Mouse (Mus musculus): ENCODE results near the gene Adamtsl1. TPM values are rescaled to one million over a fixed set of nuclear protein-coding genes. Genes with fewer than 3 reads are reported as not detected.

Gene Adamtsl1
- polyA plus RNA-seq, 1 experiment from 2014 or later = 17.6 TPM

GRCm38 (mm10) chr4:85819169-85819568 is 305.2 kb downstream of the Adamtsl1 start:
- Histone ChIP-seq H3K4me3 (no peak overlapping the region), H3K9ac (no peak overlapping the region), H3K27me3 (no peaks in the 10 kb centered on the region), H3K27ac (no peak overlapping the region), H3K36me3 (no peaks in the 10 kb centered on the region), H3K4me1 (no peaks in the 10 kb centered on the region), H3K4me2 (no peak overlapping the region), H3K9me3 (no peaks in the 10 kb centered on the region)
- no peak for ATAC-seq (ENCODE audit: borderline replicate concordance, extremely low read depth, low FRiP score, low TSS enrichment)
- 77% methylated on average over 1 of the region's 1 CpGs for WGBS

- no peaks in the 10 kb centered on the region for H3K9me3 ChIP-seq
- no peaks in the 10 kb centered on the region for H3K27me3 ChIP-seq
- no peak overlapping the region for H3K4me3 ChIP-seq
- no peaks in the 10 kb centered on the region for H3K36me3 ChIP-seq
- no peak for ATAC-seq (ENCODE audit: borderline replicate concordance, extremely low read depth, low FRiP score, low TSS enrichment)
- 18% methylated on average over 1 of the region's 1 CpGs for WGBS
- H3K9ac ChIP-seq = no peak overlapping the region
- H3K27ac ChIP-seq = no peak overlapping the region
- no peak overlapping the region for H3K4me2 ChIP-seq
- no peaks in the 10 kb centered on the region for H3K4me1 ChIP-seq
Observed at GRCm38 (mm10) chr4:85819921-85820320, 305.9 kb downstream of the Adamtsl1 start.

- H3K27me3 ChIP-seq = no peaks in the 10 kb centered on the region
Observed at GRCm38 (mm10) chr4:85823952-85824704, 310.2 kb downstream of the Adamtsl1 start.

GRCm38 (mm10) chr4:85824705-85825085 is 310.7 kb downstream of the Adamtsl1 start:
- H3K4me2 ChIP-seq = no peak overlapping the region
- no peaks in the 10 kb centered on the region for H3K36me3 ChIP-seq
- H3K27me3 ChIP-seq = no peaks in the 10 kb centered on the region
- H3K27ac ChIP-seq = no peak overlapping the region
- no peak overlapping the region for H3K9ac ChIP-seq
- no peak overlapping the region for H3K4me3 ChIP-seq
- no peaks in the 10 kb centered on the region for H3K9me3 ChIP-seq
- WGBS = 64% methylated on average over 1 of the region's 1 CpGs
- no peak for ATAC-seq (ENCODE audit: borderline replicate concordance, extremely low read depth, low FRiP score, low TSS enrichment)
- H3K4me1 ChIP-seq = no peaks in the 10 kb centered on the region

More at GRCm38 (mm10) chr4:85823952-85824704, 310.2 kb downstream of the Adamtsl1 start:
- WGBS = 58% methylated on average over 8 of the region's 8 CpGs
- no peak for ATAC-seq (ENCODE audit: borderline replicate concordance, extremely low read depth, low FRiP score, low TSS enrichment)
- Histone ChIP-seq H3K9me3 (no peaks in the 10 kb centered on the region), H3K4me2 (no peak overlapping the region), H3K4me3 (no peak overlapping the region), H3K4me1 (no peaks in the 10 kb centered on the region), H3K9ac (no peak overlapping the region), H3K36me3 (no peaks in the 10 kb centered on the region), H3K27ac (no peak overlapping the region)

- Histone ChIP-seq H3K4me3 (no peak overlapping the region), H3K4me1 (peaks cover 4% of the 10 kb centered on the region; the same call in 1 of the 2 replicates), H3K27me3 (no peaks in the 10 kb centered on the region), H3K27ac (no peak overlapping the region), H3K36me3 (no peaks in the 10 kb centered on the region), H3K9me3 (no peaks in the 10 kb centered on the region), H3K4me2 (no peak overlapping the region), H3K9ac (no peak overlapping the region)
- no peak for ATAC-seq (ENCODE audit: borderline replicate concordance, extremely low read depth, low FRiP score, low TSS enrichment)
Observed at GRCm38 (mm10) chr4:85837058-85837457, 323.1 kb downstream of the Adamtsl1 start.

GRCm38 (mm10) chr4:85837532-85837965 is 323.6 kb downstream of the Adamtsl1 start:
- Histone ChIP-seq H3K4me1 (peaks cover 4% of the 10 kb centered on the region; the same call in 1 of the 2 replicates), H3K36me3 (no peaks in the 10 kb centered on the region), H3K9me3 (no peaks in the 10 kb centered on the region), H3K4me2 (no peak overlapping the region), H3K27ac (no peak overlapping the region), H3K9ac (no peak overlapping the region), H3K4me3 (no peak overlapping the region), H3K27me3 (no peaks in the 10 kb centered on the region)
- no peak for ATAC-seq (ENCODE audit: borderline replicate concordance, extremely low read depth, low FRiP score, low TSS enrichment)
- 52% methylated on average over 5 of the region's 5 CpGs for WGBS

- no peak for ATAC-seq (ENCODE audit: borderline replicate concordance, extremely low read depth, low FRiP score, low TSS enrichment)
- H3K27ac ChIP-seq = no peak overlapping the region
- H3K9ac ChIP-seq = no peak overlapping the region
- H3K4me2 ChIP-seq = no peak overlapping the region
- peaks cover 4% of the 10 kb centered on the region; the same call in 1 of the 2 replicates for H3K4me1 ChIP-seq
- no peak overlapping the region for H3K4me3 ChIP-seq
- 33% methylated on average over 5 of the region's 5 CpGs for WGBS
- no peaks in the 10 kb centered on the region for H3K9me3 ChIP-seq
- no peaks in the 10 kb centered on the region for H3K27me3 ChIP-seq
- no peaks in the 10 kb centered on the region for H3K36me3 ChIP-seq
Observed at GRCm38 (mm10) chr4:85838031-85838430, 324.1 kb downstream of the Adamtsl1 start.

GRCm38 (mm10) chr4:85842113-85842512 is 328.1 kb downstream of the Adamtsl1 start:
- Histone ChIP-seq H3K4me1 (peaks cover 4% of the 10 kb centered on the region; the same call in 1 of the 2 replicates), H3K27me3 (no peaks in the 10 kb centered on the region), H3K4me3 (no peak overlapping the region), H3K4me2 (no peak overlapping the region), H3K27ac (no peak overlapping the region), H3K36me3 (no peaks in the 10 kb centered on the region), H3K9me3 (no peaks in the 10 kb centered on the region), H3K9ac (no peak overlapping the region)
- 63% methylated on average over 9 of the region's 9 CpGs for WGBS
- no peak for ATAC-seq (ENCODE audit: borderline replicate concordance, extremely low read depth, low FRiP score, low TSS enrichment)

- no peak for ATAC-seq (ENCODE audit: borderline replicate concordance, extremely low read depth, low FRiP score, low TSS enrichment)
- H3K27me3 ChIP-seq = no peaks in the 10 kb centered on the region
- H3K4me2 ChIP-seq = no peak overlapping the region
- H3K4me3 ChIP-seq = no peak overlapping the region
- H3K9ac ChIP-seq = no peak overlapping the region
- no peak overlapping the region for H3K27ac ChIP-seq
- no peaks in the 10 kb centered on the region for H3K9me3 ChIP-seq
- no peaks in the 10 kb centered on the region for H3K36me3 ChIP-seq
- H3K4me1 ChIP-seq = no peaks in the 10 kb centered on the region
Observed at GRCm38 (mm10) chr4:85844381-85844780, 330.4 kb downstream of the Adamtsl1 start.

- Histone ChIP-seq H3K36me3 (no peaks in the 10 kb centered on the region), H3K27me3 (no peaks in the 10 kb centered on the region), H3K4me1 (no peaks in the 10 kb centered on the region), H3K27ac (no peak overlapping the region), H3K4me2 (no peak overlapping the region), H3K9ac (no peak overlapping the region), H3K4me3 (no peak overlapping the region), H3K9me3 (no peaks in the 10 kb centered on the region)
- 54% methylated on average over 7 of the region's 7 CpGs for WGBS
- no peak for ATAC-seq (ENCODE audit: borderline replicate concordance, extremely low read depth, low FRiP score, low TSS enrichment)
Observed at GRCm38 (mm10) chr4:85845931-85846330, 332.0 kb downstream of the Adamtsl1 start.

GRCm38 (mm10) chr4:85853401-85853800 is 339.4 kb downstream of the Adamtsl1 start:
- H3K27me3 ChIP-seq = no peaks in the 10 kb centered on the region
- ATAC-seq (ENCODE audit: borderline replicate concordance, extremely low read depth, low FRiP score, low TSS enrichment) = no peak
- no peak overlapping the region for H3K9ac ChIP-seq
- H3K9me3 ChIP-seq = no peaks in the 10 kb centered on the region
- no peak overlapping the region for H3K27ac ChIP-seq
- H3K4me1 ChIP-seq = no peaks in the 10 kb centered on the region
- no peak overlapping the region for H3K4me3 ChIP-seq
- WGBS = 87% methylated on average over 7 of the region's 7 CpGs
- no peak overlapping the region for H3K4me2 ChIP-seq
- H3K36me3 ChIP-seq = no peaks in the 10 kb centered on the region

GRCm38 (mm10) chr4:85854507-85854906 is 340.5 kb downstream of the Adamtsl1 start:
- no peaks in the 10 kb centered on the region for H3K9me3 ChIP-seq
- no peak overlapping the region for H3K9ac ChIP-seq
- no peak overlapping the region for H3K4me3 ChIP-seq
- no peak overlapping the region for H3K27ac ChIP-seq
- peak overlapping the region; percentile 21; the same call in 1 of the 2 replicates for H3K4me2 ChIP-seq
- no peaks in the 10 kb centered on the region for H3K4me1 ChIP-seq
- ATAC-seq (ENCODE audit: borderline replicate concordance, extremely low read depth, low FRiP score, low TSS enrichment) = peak; percentile 31; the same call in 1 of the 2 replicates
- 34% methylated on average over 8 of the region's 8 CpGs for WGBS
- H3K27me3 ChIP-seq = no peaks in the 10 kb centered on the region
- H3K36me3 ChIP-seq = no peaks in the 10 kb centered on the region

All from lung, embryonic 15.5 days (tissue).